Mouse (Mus musculus): ENCODE measurements at regions not wholly inside any gene's neighbourhood (a gene's known extent, or its start where the extent isn't known, plus 50 kb on each side); places are given as distances from the start of the nearest gene placed in this dataset.

DNA sequence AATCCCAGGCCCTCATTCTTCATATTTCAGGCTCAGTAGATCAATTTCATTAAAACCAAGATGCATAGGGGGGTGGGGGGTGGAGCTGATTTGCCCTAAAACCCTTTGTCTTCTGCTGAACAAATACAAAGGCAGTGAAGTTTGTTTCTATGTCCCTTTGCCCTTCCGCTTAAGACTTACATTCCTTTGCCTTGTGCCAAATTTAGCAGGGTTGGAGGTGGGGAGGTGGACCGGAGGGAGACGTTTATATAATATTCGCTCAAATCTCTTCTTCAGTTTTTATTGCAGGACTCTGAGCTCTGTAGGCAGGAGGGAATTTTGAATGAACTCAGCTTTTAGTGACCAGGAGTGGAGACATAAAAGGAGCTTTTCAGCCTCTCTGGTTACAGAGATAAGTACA lies 258.8 kb downstream of the Fzd1 start:
- no peak for DNase-seq (ENCODE audit: low spot score)

DNA sequence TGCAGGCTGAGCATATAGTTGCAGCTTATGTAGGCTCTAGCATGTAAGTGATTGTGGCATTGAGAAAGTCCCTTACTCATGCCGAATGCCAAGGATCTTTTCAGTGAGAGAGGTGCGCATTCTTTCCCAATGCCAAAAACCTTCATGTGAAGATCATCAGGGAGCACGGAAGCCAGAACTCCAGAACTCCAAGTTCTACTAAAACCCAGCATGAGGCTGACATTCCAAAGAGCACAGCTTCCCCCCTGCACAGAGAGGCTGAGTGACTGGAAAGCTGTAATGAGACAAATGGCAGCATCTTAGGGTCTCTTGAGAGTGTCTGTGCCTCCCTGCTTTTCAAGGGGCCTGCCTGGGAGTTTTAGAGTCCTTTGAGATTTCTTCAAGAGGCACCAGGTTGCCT lies 259.4 kb downstream of the Fzd1 start:
- no peak for DNase-seq (ENCODE audit: low spot score)

DNA sequence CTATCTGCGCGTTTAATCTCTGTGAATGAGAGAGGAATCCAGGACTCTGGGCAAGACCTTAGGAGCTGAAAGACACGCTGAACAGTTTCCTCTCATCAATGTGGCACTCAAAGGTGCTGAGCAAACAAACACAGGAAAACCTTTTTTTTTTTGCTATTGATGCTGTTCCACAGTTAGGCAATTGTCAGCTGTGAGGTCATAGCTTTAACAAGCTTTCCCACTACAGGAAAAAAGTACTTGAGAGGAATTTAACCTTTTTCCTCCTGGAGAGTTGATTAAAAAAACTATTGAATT lies 261.0 kb downstream of the Fzd1 start:
- no peak for DNase-seq (ENCODE audit: low spot score)

DNA sequence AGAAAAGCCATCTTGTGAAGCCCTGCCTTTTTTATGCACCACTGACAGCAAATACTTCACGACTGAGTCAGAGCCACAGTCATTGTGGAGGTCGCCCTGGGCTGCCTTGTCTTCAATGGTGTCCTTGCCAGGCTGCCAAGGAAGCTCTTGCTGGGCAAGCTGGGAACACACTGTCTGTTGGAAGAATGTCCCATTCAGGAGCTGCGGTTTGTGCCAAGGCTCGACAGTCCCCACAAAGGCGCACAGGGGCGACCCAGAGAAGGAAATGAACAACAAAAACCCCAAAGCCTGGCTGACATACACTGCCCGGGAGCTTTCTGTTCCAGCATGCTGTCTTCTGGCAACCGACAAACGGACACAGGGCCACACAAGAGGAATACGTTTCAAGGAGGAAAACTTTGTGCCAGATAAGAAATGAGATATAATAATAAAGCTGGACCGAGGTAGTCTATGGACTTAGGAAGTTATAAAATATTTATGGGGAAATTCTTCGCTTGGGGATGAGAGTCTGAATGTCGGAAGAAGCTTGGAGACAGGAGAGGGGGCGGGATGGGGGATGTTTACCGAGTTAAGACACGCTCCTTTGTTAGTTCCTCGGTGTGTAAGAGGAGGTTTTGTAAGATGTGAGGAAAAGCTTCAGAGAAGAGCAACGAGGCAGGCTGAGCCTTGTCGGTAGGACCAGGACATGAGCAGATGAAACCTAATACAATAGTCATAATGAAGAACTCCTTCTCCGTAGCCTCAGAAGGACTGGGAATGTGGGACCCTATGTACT lies 261.5 kb downstream of the Fzd1 start:
- DNase-seq (ENCODE audit: low spot score): peak; percentile 65

DNA sequence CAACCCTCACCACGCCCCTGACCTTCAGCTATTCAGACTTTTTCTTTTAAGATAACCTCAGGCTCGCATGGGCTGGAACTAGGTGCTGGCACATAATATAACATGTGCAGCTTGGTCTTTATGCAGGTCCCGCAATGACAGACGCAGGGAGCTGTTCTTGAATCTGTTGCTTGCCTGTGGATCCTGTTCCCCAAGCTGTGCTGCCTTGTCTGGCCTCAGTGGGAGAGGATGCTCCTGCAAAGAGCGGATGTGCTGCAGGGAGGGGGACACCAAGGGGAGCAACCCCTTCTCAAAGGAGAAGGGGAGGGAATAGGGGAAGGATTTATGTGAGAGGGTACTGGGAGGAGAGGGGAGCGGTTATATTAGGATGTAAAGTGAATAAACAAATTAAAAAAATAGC lies 262.4 kb downstream of the Fzd1 start:
- DNase-seq (ENCODE audit: low spot score): no peak

DNA sequence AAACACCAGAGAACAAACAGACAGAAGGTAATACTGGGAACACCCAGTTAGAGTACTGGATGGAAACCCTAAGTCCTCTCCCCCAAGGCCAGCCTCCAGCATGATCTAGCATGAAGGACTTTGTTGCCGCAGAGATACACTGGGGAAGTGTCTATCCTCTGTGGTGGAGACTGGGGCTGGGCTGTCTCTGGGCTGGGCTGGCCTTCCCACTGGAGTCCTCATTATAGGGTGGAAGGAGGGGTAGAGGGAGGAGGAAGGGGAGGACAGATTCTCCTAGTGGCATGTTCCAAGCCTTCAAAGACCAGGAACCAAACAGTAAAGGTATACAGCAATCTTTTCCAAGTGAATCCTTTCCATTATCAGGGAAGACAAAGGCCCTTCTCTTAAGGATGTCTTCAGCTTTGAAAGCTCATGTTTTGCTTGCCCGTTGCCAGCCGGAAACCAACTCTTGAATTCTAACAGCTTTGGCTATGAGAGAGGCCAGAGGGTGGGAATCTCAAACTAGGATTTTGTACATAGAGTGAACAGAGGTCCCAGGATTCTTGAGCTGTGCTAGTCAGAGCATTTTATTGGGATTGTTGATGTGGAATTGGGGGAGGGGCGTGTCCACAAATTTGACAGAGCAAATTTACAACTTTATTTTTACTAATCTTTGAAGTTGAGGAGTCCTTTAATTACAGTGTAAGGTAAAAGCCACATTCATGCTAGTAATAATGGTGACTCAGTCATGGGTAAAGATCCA lies 271.3 kb downstream of the Fzd1 start:
- no peak for DNase-seq (ENCODE audit: low spot score)

DNA sequence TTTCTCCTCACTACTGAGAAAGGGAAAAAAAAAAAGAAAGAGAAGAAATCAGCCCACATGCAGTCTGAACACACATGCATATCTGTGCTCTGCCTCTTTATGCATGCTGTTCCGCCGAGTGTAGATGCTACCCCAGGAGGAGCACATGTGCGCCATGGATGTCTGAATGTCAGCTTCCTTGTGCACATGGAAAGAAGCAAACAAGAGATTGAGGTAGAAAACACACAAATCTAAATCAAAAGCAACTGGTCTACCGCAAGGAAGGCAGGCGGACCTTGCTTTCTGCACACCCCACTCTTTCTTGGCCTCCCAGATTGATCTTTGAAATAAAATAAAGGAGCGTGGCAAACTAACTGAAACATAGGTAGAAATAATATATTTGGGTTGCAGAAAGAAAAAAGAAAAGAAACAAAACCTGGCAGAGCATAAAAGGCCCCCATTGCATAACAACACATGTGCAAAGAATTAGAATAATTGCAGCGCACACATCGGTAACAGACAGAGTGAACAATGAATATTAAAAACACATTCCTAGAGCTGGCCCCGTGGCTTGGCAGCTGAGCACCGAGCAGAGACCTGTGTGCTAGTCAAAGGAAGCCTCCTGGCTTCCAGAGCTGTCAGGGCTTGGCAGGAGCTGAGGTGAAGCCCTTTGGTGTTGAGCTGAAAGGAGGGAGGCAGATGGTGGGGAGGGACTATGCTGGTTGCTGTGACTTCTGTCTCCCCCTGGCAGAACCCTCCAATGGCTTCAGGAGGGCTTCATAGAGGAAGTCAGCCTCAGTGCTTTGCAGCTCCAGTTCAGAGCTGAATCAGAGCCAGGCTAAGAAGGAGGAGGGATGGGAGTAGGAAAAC lies 272.1 kb downstream of the Fzd1 start:
- DNase-seq (ENCODE audit: low spot score): peak; percentile 11

DNA sequence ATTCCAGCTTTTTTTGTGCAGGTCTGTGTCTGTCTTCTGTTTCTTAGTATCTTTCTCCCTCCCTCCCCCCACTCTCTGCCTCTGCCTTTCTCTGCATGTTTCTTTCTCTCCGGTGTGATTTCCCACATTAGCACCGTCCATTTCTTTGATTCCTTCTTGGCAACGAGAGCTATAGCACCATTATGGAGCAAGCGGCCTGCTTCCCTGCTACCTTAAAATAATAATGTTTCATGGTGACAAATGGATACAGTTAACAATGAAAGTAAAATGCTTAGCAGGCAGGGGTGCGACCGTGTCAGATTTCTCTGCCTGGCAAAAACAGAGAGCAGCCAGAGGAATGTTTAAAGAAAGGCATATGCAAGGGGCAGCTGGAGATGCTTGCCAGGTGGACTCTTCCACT lies 273.1 kb downstream of the Fzd1 start:
- no peak for DNase-seq (ENCODE audit: low spot score)

DNA sequence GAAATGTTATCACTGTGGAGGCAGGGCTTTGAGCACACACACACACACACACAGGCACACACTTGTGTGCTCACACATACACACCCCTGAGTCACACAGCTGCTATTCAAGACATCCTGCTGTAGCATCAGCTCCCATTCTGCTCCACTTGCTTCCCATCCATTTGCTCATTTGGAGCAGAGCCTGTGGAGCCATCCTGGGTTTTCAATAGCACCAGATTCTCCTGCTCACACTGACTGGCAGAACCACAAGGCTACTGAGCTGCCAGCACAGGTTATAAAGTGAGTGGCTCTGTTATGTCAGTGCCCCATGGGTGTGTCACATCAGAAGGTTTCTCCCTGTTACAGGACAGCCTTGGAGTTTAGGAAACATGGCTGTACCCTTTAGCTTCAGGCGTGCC lies 273.7 kb downstream of the Fzd1 start:
- no peak for DNase-seq (ENCODE audit: low spot score)

DNA sequence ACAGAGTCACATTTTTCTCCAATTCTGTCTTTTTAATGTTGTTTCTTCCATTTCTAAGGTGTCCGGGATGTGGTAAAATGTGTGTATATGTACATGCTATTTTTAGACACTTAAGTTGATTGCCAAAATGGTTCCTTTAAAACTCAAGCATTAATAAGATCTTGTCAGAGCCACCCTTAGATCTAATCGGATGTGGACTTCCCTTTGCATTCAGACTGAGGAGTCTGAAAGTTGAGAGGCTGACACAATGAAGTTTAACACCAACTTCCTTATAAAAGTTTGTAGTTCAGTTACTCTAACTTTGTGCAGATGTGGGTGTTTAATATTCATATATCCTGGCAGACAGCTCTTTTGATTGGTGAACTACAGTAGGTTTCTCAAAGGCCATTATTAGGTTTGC lies 282.1 kb downstream of the Mterf1b start:
- DNase-seq (ENCODE audit: low spot score): no peak
